Mouse (Mus musculus): ENCODE data around the gene Mrpl51.

GRCm38 (mm10) chr6:125212621-125213020 lies 21.0 kb downstream of the Mrpl51 start:
- no peak for TF ChIP-seq CHD2 (IDR thresholded peaks at IDR 0.05; ENCODE audit: low read depth, low read length)
- no peak for TF ChIP-seq ZC3H11A (IDR thresholded peaks at IDR 0.05; ENCODE audit: borderline replicate concordance, low read depth, low read length)
- TF ChIP-seq HCFC1 (IDR thresholded peaks at IDR 0.05; ENCODE audit: borderline replicate concordance, insufficient read depth, low read length), result no peak

Data from ES-E14 (cell line).